Mouse (Mus musculus): ENCODE measurements around the gene Cln3. TPM values are rescaled to one million over a fixed set of nuclear protein-coding genes. Genes with fewer than 3 reads are reported as not detected.

The Cln3 gene
- polyA plus RNA-seq, 1 experiment, result 118 TPM

- H3K4me3 ChIP-seq (ENCODE audit: extremely low read depth, insufficient read depth, insufficient read length), result no peak overlapping the region
- H3K4me1 ChIP-seq (ENCODE audit: control insufficient read depth, insufficient read depth, insufficient read length), result no peaks in the 10 kb centered on the region
- no peak overlapping the region for H3K27ac ChIP-seq (ENCODE audit: insufficient read depth, low read length)
- H3K27me3 ChIP-seq (ENCODE audit: control insufficient read depth, insufficient read depth, low read length), result no peaks in the 10 kb centered on the region
- 71% methylated on average over 6 of the region's 6 CpGs for WGBS
- H3K36me3 ChIP-seq (ENCODE audit: control insufficient read depth, insufficient read depth, low read length), result no peaks in the 10 kb centered on the region
- TF ChIP-seq CTCF (IDR thresholded peaks at IDR 0.05; ENCODE audit: extremely low read depth, insufficient read depth, insufficient read length, insufficient replicate concordance) (no peak), POLR2A (IDR thresholded peaks at IDR 0.05; ENCODE audit: low read depth, low read length) (no peak)
- DNase-seq (ENCODE audit: low read depth in 1 of 2, low spot score in 2 of 2), result no peak
Observed at GRCm38 (mm10) chr7:126598919-126599318, 13.3 kb upstream of the Cln3 start.

DNA sequence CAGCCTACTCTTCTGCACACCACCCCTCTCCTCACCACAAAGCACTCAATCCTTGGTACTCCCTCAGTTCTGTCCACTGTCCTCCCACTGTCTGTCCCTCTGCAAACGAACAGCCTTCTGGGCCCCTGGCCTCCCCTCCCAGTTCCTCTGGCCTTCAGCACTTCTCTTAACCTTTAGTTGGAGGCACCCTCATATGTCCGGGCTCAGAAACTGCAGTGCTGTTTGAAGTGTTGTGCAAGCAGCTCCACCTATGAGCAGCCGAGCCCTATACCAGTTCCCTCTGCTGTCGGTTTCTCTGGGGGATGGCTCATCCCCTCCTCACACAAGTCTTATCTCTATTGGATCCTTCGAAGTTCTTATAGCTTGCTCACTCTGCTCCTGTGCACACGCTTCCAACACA is 10.8 kb upstream of the Cln3 start:
- no peak for DNase-seq (ENCODE audit: low read depth in 1 of 2, low spot score in 2 of 2)
- no peaks in the 10 kb centered on the region for H3K4me1 ChIP-seq (ENCODE audit: control insufficient read depth, insufficient read depth, insufficient read length)
- WGBS, result 41% methylated on average over 6 of the region's 6 CpGs
- H3K27ac ChIP-seq (ENCODE audit: insufficient read depth, low read length), result no peak overlapping the region
- H3K27me3 ChIP-seq (ENCODE audit: control insufficient read depth, insufficient read depth, low read length), result no peaks in the 10 kb centered on the region
- TF ChIP-seq CTCF (IDR thresholded peaks at IDR 0.05; ENCODE audit: extremely low read depth, insufficient read depth, insufficient read length, insufficient replicate concordance) (no peak), POLR2A (IDR thresholded peaks at IDR 0.05; ENCODE audit: low read depth, low read length) (no peak)
- H3K4me3 ChIP-seq (ENCODE audit: extremely low read depth, insufficient read depth, insufficient read length), result no peak overlapping the region
- no peaks in the 10 kb centered on the region for H3K36me3 ChIP-seq (ENCODE audit: control insufficient read depth, insufficient read depth, low read length)

DNA sequence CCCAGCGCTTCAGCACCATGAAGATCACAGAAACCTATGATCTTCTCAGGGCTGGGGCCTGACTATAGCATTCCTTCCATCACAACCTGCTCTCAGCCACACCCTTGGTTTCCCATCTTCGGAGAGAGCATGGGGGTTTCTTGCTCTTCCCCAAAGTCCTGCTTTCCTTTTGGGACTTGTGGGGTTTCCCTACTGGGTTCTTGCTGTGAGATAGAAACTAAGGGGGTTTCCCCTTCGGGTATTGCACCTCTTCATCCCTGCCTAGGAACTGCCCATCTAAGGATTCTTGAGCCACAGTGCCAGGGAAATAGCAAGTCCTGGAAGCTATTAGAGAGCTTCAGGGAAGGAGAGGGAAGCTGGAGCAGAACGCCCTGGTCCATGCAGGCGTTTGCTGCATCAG is 10.3 kb upstream of the Cln3 start:
- DNase-seq (ENCODE audit: low read depth in 1 of 2, low spot score in 2 of 2), result no peak
- H3K27ac ChIP-seq (ENCODE audit: insufficient read depth, low read length), result no peak overlapping the region
- TF ChIP-seq CTCF (IDR thresholded peaks at IDR 0.05; ENCODE audit: extremely low read depth, insufficient read depth, insufficient read length, insufficient replicate concordance), result no peak
- 75% methylated on average over 5 of the region's 5 CpGs for WGBS
- H3K4me1 ChIP-seq (ENCODE audit: control insufficient read depth, insufficient read depth, insufficient read length), result no peaks in the 10 kb centered on the region
- H3K27me3 ChIP-seq (ENCODE audit: control insufficient read depth, insufficient read depth, low read length), result no peaks in the 10 kb centered on the region
- no peaks in the 10 kb centered on the region for H3K36me3 ChIP-seq (ENCODE audit: control insufficient read depth, insufficient read depth, low read length)
- H3K4me3 ChIP-seq (ENCODE audit: extremely low read depth, insufficient read depth, insufficient read length), result no peak overlapping the region

GRCm38 (mm10) chr7:126594862-126595561 is 9.4 kb upstream of the Cln3 start, which contains the start of gene Il27:
Il27 (minus strand) TSS chr7:126594941.
- no peak for DNase-seq (ENCODE audit: low read depth in 1 of 2, low spot score in 2 of 2)
- Histone ChIP-seq H3K4me3 (ENCODE audit: extremely low read depth, insufficient read depth, insufficient read length) (no peak within 1 kb of the TSS; the same call in 1 of the 2 replicates), H3K36me3 (ENCODE audit: control insufficient read depth, insufficient read depth, low read length) (no peaks in the 10 kb centered on the region), H3K27ac (ENCODE audit: insufficient read depth, low read length) (no peak within 1 kb of the TSS), H3K27me3 (ENCODE audit: control insufficient read depth, insufficient read depth, low read length) (no peaks in the 10 kb centered on the region), H3K4me1 (ENCODE audit: control insufficient read depth, insufficient read depth, insufficient read length) (no peaks in the 10 kb centered on the region)
- 62% methylated on average over 11 of the region's 11 CpGs for WGBS
- TF ChIP-seq CTCF (IDR thresholded peaks at IDR 0.05; ENCODE audit: extremely low read depth, insufficient read depth, insufficient read length, insufficient replicate concordance) (no peak), POLR2A (IDR thresholded peaks at IDR 0.05; ENCODE audit: low read depth, low read length) (no peak)

DNA sequence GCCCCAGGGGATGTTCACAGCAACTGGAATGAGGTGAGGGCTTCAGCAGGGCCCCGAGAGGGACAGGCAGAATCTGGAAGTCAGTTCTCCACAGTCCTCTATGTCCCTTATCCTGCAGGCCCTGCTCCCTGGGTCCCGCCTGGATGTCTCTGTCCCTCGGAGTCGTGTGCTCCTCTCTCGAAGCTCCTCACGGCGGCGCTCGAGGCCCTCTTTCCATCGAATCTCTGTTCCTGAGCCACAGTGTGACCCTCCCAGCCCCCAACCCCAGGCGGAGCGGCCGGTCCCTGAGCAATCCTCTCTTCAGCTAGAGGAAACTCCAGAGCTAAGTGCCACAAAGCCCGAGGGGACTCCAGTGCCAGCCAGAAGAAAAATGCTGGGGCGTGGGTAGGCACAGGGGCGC is 2.2 kb upstream of the Cln3 start:
- Histone ChIP-seq H3K27ac (ENCODE audit: insufficient read depth, low read length) (0 out of 2 replicates have a peak overlapping the region, but pooled peaks have one; percentile 4), H3K4me3 (ENCODE audit: extremely low read depth, insufficient read depth, insufficient read length) (no peak overlapping the region), H3K36me3 (ENCODE audit: control insufficient read depth, insufficient read depth, low read length) (no peaks in the 10 kb centered on the region), H3K27me3 (ENCODE audit: control insufficient read depth, insufficient read depth, low read length) (no peaks in the 10 kb centered on the region), H3K4me1 (ENCODE audit: control insufficient read depth, insufficient read depth, insufficient read length) (peaks cover 2% of the 10 kb centered on the region; the same call in 1 of the 2 replicates)
- 79% methylated on average over 16 of the region's 16 CpGs for WGBS
- no peak for DNase-seq (ENCODE audit: low read depth in 1 of 2, low spot score in 2 of 2)
- TF ChIP-seq CTCF (IDR thresholded peaks at IDR 0.05; ENCODE audit: extremely low read depth, insufficient read depth, insufficient read length, insufficient replicate concordance) (no peak), POLR2A (IDR thresholded peaks at IDR 0.05; ENCODE audit: low read depth, low read length) (no peak)

GRCm38 (mm10) chr7:126586839-126587238 is 1.2 kb upstream of the Cln3 start:
- no peak for TF ChIP-seq POLR2A (IDR thresholded peaks at IDR 0.05; ENCODE audit: low read depth, low read length)
- no peak for TF ChIP-seq CTCF (IDR thresholded peaks at IDR 0.05; ENCODE audit: extremely low read depth, insufficient read depth, insufficient read length, insufficient replicate concordance)
- H3K27me3 ChIP-seq (ENCODE audit: control insufficient read depth, insufficient read depth, low read length), result no peaks in the 10 kb centered on the region
- no peak overlapping the region for H3K4me3 ChIP-seq (ENCODE audit: extremely low read depth, insufficient read depth, insufficient read length)
- DNase-seq (ENCODE audit: low read depth in 1 of 2, low spot score in 2 of 2), result no peak
- no peak overlapping the region for H3K27ac ChIP-seq (ENCODE audit: insufficient read depth, low read length)
- WGBS, result 76% methylated on average over 8 of the region's 8 CpGs
- peaks cover 5% of the 10 kb centered on the region; the same call in 1 of the 2 replicates for H3K4me1 ChIP-seq (ENCODE audit: control insufficient read depth, insufficient read depth, insufficient read length)
- no peaks in the 10 kb centered on the region for H3K36me3 ChIP-seq (ENCODE audit: control insufficient read depth, insufficient read depth, low read length)

DNA sequence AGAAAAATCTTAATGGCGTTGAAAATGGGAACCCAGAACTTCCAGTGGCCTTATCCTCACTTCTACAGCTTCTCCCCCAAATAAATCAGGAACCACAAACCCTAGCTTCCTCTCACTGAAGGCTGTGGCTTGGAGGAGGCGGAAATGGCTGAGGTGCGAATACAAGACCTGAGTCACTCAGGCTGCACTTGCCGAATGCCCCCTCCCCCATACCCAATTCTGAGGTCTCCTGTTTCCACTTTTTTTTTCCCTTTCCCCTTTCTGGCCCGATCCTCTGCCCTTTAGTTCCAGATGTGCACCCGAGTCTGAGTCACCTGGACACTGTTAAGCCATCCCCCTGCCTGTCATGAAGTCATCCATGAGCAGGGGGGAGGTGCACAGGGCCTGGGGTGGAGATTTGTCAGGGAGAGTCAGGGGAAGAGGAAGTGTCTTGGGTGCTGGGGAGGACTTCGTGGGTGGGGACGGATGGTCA is 1.1 kb downstream of the Cln3 start, which contains the start of gene Apobr:
TSS of gene Apobr (plus strand) at position 437 of the 472 bp plus-strand sequence.
- Histone ChIP-seq H3K27ac (ENCODE audit: insufficient read depth, low read length) (peak within 1 kb of the TSS; percentile 94), H3K4me1 (ENCODE audit: control insufficient read depth, insufficient read depth, insufficient read length) (peaks cover 5% of the 10 kb centered on the region; the same call in 1 of the 2 replicates), H3K4me3 (ENCODE audit: extremely low read depth, insufficient read depth, insufficient read length) (peak within 1 kb of the TSS; percentile 94), H3K36me3 (ENCODE audit: control insufficient read depth, insufficient read depth, low read length) (peaks cover 3% of the 10 kb centered on the region), H3K27me3 (ENCODE audit: control insufficient read depth, insufficient read depth, low read length) (no peaks in the 10 kb centered on the region)
- TF ChIP-seq CTCF (IDR thresholded peaks at IDR 0.05; ENCODE audit: extremely low read depth, insufficient read depth, insufficient read length, insufficient replicate concordance), result no peak
- TF ChIP-seq POLR2A (IDR thresholded peaks at IDR 0.05; ENCODE audit: low read depth, low read length), result no peak
- DNase-seq (ENCODE audit: low read depth in 1 of 2, low spot score in 2 of 2), result peak in 1 of 2 experiments; percentile 46
- WGBS, result 18% methylated on average over 8 of the region's 8 CpGs
